Mouse (Mus musculus) ES-E14 (cell line): Measurements from ENCODE around the gene Arntl. TPM values are rescaled to one million over a fixed set of nuclear protein-coding genes. Genes with fewer than 3 reads are reported as not detected.

Experiments
- DNase-seq: peaks from one replicate; pipeline ENCODE4 v3.0.0-alpha.2; 2013; ENCODE audit warnings: low read depth, low spot score
- H3K27ac ChIP-seq: 2 replicates; pipeline ENCODE4 v1.5.1; 2012; ENCODE audit warnings: low read depth, mild to moderate bottlenecking, low read length, moderate library complexity, mixed read lengths; ENCODE audit not compliant: poor library complexity, insufficient read depth, severe bottlenecking
- H3K36me3 ChIP-seq: 2 replicates; pipeline ENCODE4 v1.6.1; 2012; ENCODE audit warnings: mild to moderate bottlenecking, low read length, moderate library complexity, mixed read lengths; ENCODE audit not compliant: control insufficient read depth, poor library complexity, insufficient read depth, severe bottlenecking
- H3K4me1 ChIP-seq, 2 experiments: fragments of 150-350 bp in 1 of 2; sonication (generic) in 1 of 2; 2 replicates each; pipeline ENCODE4 v1.6.1; 2012; ENCODE audit warnings: low read length in 2 of 2, mild to moderate bottlenecking in 1 of 2, mixed read lengths in 1 of 2; ENCODE audit not compliant: control insufficient read depth in 2 of 2, insufficient read depth in 2 of 2, poor library complexity in 1 of 2
- H3K4me3 ChIP-seq, 2 experiments: fragments of 150-350 bp in 1 of 2; sonication (generic) in 1 of 2; 2 replicates each; pipeline ENCODE4 v1.5.1; 2012; ENCODE audit warnings: low read length in 2 of 2, low read depth in 1 of 2, mild to moderate bottlenecking in 1 of 2, mixed read lengths in 1 of 2; ENCODE audit not compliant: insufficient read depth in 1 of 2, poor library complexity in 1 of 2, severe bottlenecking in 1 of 2
- H3K9ac ChIP-seq: 2 replicates; pipeline ENCODE4 v1.6.1; 2012; ENCODE audit warnings: low read depth, mild to moderate bottlenecking, low read length, mixed read lengths; ENCODE audit not compliant: poor library complexity, insufficient read depth, severe bottlenecking
- H3K9me3 ChIP-seq: fragments of 150-350 bp; sonication (generic); 2 replicates; pipeline ENCODE4 v1.6.1; 2012; ENCODE audit warnings: low read depth, mild to moderate bottlenecking, low read length; ENCODE audit not compliant: control insufficient read depth, insufficient read depth
- CHD2 ChIP-seq: IDR thresholded peaks from 2 replicates; pipeline ENCODE4 v1.6.1; 2014; ENCODE audit warnings: mild to moderate bottlenecking, low read depth, low read length, inconsistent platforms
- HCFC1 ChIP-seq: IDR thresholded peaks from 2 replicates; pipeline ENCODE4 v1.6.1; 2012; ENCODE audit warnings: low read length, inconsistent platforms, borderline replicate concordance; ENCODE audit not compliant: insufficient read depth
- MAFK ChIP-seq: IDR thresholded peaks from 2 replicates; pipeline ENCODE4 v1.6.1; 2014; ENCODE audit warnings: mild to moderate bottlenecking, low read depth, low read length, inconsistent platforms; ENCODE audit not compliant: insufficient read depth
- ZC3H11A ChIP-seq: IDR thresholded peaks from 2 replicates; pipeline ENCODE4 v1.6.1; 2012; ENCODE audit warnings: low read depth, mild to moderate bottlenecking, inconsistent platforms, low read length, borderline replicate concordance
- ZNF384 ChIP-seq: IDR thresholded peaks from 2 replicates; pipeline ENCODE4 v1.6.1; 2012; ENCODE audit warnings: low read depth, low read length, inconsistent platforms
- in situ Hi-C, 2 experiments: fragments of 600-800 bp; cut with MboI; formaldehyde crosslinking; loops; one replicate each; pipeline ENCODE4 v1.15.1; 2025; ENCODE audit warnings: low sequenced_read_pairs in 2 of 2, inconsistent platforms in 1 of 2; ENCODE audit not compliant: unreplicated experiment in 2 of 2
- total RNA-seq: library from RNA; depleted of rRNA; stranded (reverse); fragments of 300-350 nt; gene quantifications from 2 replicates; pipeline ENCODE4 v1.2.3, GENCODE M21; 2012

The Arntl gene
- total RNA-seq, 1 experiment = 10.0 TPM

- Histone ChIP-seq H3K27ac (no peak overlapping the region), H3K4me3 (no peak overlapping the region), H3K36me3 (no peaks in the 10 kb centered on the region), H3K9ac (no peak overlapping the region), H3K4me1 (0 out of 4 replicates have a peak, but pooled peaks cover 0 to 3% of the 10 kb centered on the region in 2 experiments), H3K9me3 (no peaks in the 10 kb centered on the region)
- no peak for DNase-seq
- TF ChIP-seq ZC3H11A = no peak
- no peak for TF ChIP-seq ZNF384
- no peak for TF ChIP-seq CHD2
- in situ Hi-C loops = no loop called here
Observed at GRCm38 (mm10) chr7:113210441-113210840, 3.2 kb downstream of the Arntl start.

- Histone ChIP-seq H3K27ac (no peak overlapping the region), H3K9ac (no peak overlapping the region), H3K9me3 (no peaks in the 10 kb centered on the region), H3K4me1 (peaks cover 0 to 2% of the 10 kb centered on the region in 2 experiments; a peak in 1 of 4 replicates), H3K4me3 (no peak overlapping the region), H3K36me3 (no peaks in the 10 kb centered on the region)
- DNase-seq = no peak
- in situ Hi-C loops = no loop called here
- TF ChIP-seq ZNF384 = no peak
- no peak for TF ChIP-seq HCFC1
- no peak for TF ChIP-seq ZC3H11A
- TF ChIP-seq MAFK = no peak
- no peak for TF ChIP-seq CHD2
Observed at GRCm38 (mm10) chr7:113214245-113215169, 7.2 kb downstream of the Arntl start.

DNA sequence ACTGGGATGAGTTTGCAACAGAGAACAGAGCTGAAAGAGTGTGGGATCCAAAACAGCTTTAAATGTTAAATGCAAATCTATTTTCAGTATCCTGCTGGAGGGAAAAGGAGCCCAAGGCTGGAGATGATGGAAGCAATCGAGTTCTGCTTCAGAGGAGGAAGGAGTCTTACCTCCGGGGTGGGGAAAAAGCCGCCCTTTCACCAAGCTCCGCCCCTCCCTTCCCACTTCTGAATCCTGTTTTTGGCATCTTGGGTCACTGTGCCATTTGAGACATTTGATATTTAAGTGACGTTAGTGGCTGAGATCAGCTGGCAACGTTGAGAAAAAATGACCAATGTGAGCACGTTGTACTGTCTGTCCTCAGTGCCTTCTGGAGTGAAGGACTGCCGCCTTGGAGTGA lies 8.9 kb downstream of the Arntl start:
- Histone ChIP-seq H3K4me3 (no peak overlapping the region), H3K4me1 (peaks cover 0 to 2% of the 10 kb centered on the region in 2 experiments; a peak in 1 of 4 replicates), H3K27ac (no peak overlapping the region), H3K9me3 (no peaks in the 10 kb centered on the region), H3K9ac (no peak overlapping the region), H3K36me3 (no peaks in the 10 kb centered on the region)
- DNase-seq = no peak
- TF ChIP-seq CHD2 = no peak
- TF ChIP-seq MAFK = no peak
- no peak for TF ChIP-seq ZC3H11A
- no peak for TF ChIP-seq ZNF384
- TF ChIP-seq HCFC1 = no peak
- in situ Hi-C loops = no loop called here

DNA sequence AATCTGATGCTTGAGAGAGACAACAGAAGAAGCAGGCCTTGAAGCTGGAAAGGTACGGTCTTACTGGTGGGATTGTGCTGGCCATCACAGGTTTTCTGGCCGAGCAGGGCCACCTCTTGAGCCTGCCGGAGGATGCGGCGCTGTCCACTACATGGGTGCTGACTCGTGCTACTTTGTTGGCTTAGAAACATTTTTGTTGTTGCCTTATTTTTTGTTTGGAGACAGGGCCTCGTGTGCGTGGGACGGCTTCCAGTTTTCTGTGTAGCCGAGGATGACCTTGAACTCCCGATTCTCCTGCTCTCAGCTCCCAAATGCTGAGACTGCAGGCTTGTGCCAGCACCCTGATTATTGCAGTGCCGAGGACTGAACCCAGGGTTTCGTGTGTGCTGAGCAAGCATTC lies 12.2 kb downstream of the Arntl start:
- Histone ChIP-seq H3K36me3 (no peaks in the 10 kb centered on the region), H3K9ac (no peak overlapping the region), H3K27ac (no peak overlapping the region), H3K4me3 (no peak overlapping the region), H3K9me3 (no peaks in the 10 kb centered on the region), H3K4me1 (peaks cover 0 to 2% of the 10 kb centered on the region in 2 experiments; a peak in 1 of 4 replicates)
- in situ Hi-C loops = no loop called here
- DNase-seq = no peak
- no peak for TF ChIP-seq ZNF384
- 0 out of 2 replicates have a peak, but pooled peaks have one; percentile 33 for TF ChIP-seq MAFK
